Mouse (Mus musculus): ENCODE measurements around the gene 1700066M21Rik. TPM values are rescaled to one million over a fixed set of nuclear protein-coding genes. Genes with fewer than 3 reads are reported as not detected.

1700066M21Rik gene
- polyA plus RNA-seq, 1 experiment: 15.3 TPM

DNA sequence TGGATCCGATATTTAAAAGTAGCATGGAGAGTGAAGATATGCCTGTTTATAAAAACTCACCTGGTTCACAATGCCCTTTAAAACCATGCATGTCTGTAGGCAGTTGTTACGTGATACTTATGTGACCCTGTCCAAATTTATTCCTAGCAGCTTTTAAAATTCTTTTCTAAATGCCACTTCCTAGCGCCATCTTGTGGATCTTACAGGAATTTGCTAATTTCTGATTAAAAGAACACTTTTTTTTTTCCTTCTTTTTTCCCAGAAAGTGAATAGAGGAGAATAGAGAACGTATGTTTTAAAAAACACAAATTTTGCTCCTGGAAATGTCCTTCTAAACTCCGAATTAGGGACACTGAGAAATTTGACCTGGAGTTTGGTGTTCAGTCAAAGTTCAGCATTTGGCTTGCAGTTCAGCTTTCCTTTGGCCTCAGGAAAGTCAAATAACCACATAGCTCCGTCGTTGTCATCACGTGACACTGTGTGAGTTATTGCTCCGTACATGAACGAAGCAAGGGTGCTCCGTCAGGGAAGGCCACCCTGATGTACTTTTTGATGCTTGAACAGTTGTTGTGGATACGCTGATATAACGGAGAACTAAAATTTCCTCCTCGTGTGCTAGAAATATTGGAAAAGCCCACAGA lies 38.1 kb upstream of the 1700066M21Rik start:
- WGBS: 49% methylated on average over 14 of the region's 14 CpGs

DNA sequence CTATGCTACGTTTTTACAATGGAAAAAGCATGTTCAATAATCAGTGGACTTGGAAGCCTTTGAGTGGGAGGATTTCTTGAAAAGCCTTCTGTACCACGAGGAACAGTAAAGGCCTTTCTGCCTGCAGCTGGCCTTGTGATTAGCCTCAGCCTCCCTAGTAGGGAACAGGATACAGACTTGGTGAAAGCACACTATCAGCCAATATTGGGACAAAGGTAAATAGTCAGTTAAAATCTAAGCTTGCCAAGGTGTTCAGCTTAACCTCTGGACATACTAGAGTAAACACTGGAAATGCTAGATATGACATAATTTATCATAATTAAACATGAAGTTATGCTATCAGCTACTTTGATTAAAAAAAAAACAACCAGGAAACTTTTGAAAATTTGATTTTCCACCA lies 36.2 kb upstream of the 1700066M21Rik start:
- Histone ChIP-seq H3K4me1 (ENCODE audit: control insufficient read depth, insufficient read depth, low read length) (no peaks in the 10 kb centered on the region), H3K27ac (ENCODE audit: insufficient read depth, low read length) (no peak overlapping the region), H3K27me3 (ENCODE audit: control insufficient read depth, insufficient read depth, low read length) (no peaks in the 10 kb centered on the region), H3K4me3 (replicated peaks; ENCODE audit: insufficient read depth, low read depth, low read length) (no peak overlapping the region)
- 51% methylated on average over 2 of the region's 2 CpGs for WGBS
- TF ChIP-seq CTCF (IDR thresholded peaks at IDR 0.05; ENCODE audit: borderline replicate concordance, insufficient read depth, low read depth, low read length) (no peak), POLR2A (IDR thresholded peaks at IDR 0.05; ENCODE audit: borderline replicate concordance, insufficient read depth, low read length) (no peak)
- DNase-seq: no peak

More for the DNA sequence above, 38.1 kb upstream of the 1700066M21Rik start:
- DNase-seq: no peak
- TF ChIP-seq POLR2A (IDR thresholded peaks at IDR 0.05; ENCODE audit: borderline replicate concordance, insufficient read depth, low read length) (no peak), CTCF (IDR thresholded peaks at IDR 0.05; ENCODE audit: borderline replicate concordance, insufficient read depth, low read depth, low read length) (no peak)
- H3K27ac ChIP-seq (ENCODE audit: insufficient read depth, low read length): no peak overlapping the region
- no peak overlapping the region for H3K4me3 ChIP-seq (replicated peaks; ENCODE audit: insufficient read depth, low read depth, low read length)
- H3K4me1 ChIP-seq (ENCODE audit: control insufficient read depth, insufficient read depth, low read length): no peaks in the 10 kb centered on the region
- H3K27me3 ChIP-seq (ENCODE audit: control insufficient read depth, insufficient read depth, low read length): no peaks in the 10 kb centered on the region

DNA sequence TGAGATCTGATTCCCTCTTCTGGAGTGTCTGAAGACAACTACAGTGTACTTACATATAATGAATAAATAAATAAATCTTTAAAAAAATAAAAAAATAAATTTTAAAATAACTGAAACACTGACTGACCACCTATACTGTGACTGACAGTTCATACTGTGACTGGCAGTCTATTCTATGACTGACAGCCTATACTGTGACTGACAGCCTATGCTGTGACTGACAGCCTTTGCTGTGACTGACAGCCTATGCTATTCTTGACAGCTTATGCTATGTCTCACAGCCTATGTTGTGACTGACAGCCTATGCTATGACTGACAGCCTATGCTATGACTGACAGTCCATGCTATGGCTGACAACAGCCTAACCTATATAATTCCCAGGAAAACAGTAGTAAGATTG lies 29.9 kb upstream of the 1700066M21Rik start:
- Histone ChIP-seq H3K4me1 (ENCODE audit: control insufficient read depth, insufficient read depth, low read length) (no peaks in the 10 kb centered on the region), H3K27me3 (ENCODE audit: control insufficient read depth, insufficient read depth, low read length) (no peaks in the 10 kb centered on the region), H3K4me3 (replicated peaks; ENCODE audit: insufficient read depth, low read depth, low read length) (no peak overlapping the region), H3K27ac (ENCODE audit: insufficient read depth, low read length) (no peak overlapping the region)
- DNase-seq: no peak
- TF ChIP-seq CTCF (IDR thresholded peaks at IDR 0.05; ENCODE audit: borderline replicate concordance, insufficient read depth, low read depth, low read length) (no peak), POLR2A (IDR thresholded peaks at IDR 0.05; ENCODE audit: borderline replicate concordance, insufficient read depth, low read length) (no peak)

DNA sequence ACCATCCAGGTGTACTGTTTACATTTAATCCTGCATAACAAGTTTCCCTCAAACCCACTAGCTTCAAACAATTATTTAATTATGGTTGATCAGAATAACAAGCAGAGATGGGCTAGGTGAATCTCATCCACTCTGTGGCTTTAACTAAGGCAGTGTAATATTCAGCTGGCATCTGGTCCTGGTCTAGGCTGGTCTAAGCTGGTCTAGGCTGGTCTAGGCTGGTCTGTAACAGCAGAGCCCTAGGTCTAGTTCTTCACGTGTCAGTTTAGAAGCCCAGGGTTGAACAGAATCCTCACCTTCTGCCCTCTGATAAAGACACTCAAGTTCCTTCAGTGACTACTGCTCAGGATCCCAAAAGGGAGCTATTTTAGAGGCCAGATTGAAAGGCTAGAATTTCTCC lies 25.5 kb upstream of the 1700066M21Rik start:
- TF ChIP-seq CTCF (IDR thresholded peaks at IDR 0.05; ENCODE audit: borderline replicate concordance, insufficient read depth, low read depth, low read length): no peak
- TF ChIP-seq POLR2A (IDR thresholded peaks at IDR 0.05; ENCODE audit: borderline replicate concordance, insufficient read depth, low read length): no peak
- Histone ChIP-seq H3K27ac (ENCODE audit: insufficient read depth, low read length) (no peak overlapping the region), H3K4me3 (replicated peaks; ENCODE audit: insufficient read depth, low read depth, low read length) (no peak overlapping the region), H3K4me1 (ENCODE audit: control insufficient read depth, insufficient read depth, low read length) (no peaks in the 10 kb centered on the region), H3K27me3 (ENCODE audit: control insufficient read depth, insufficient read depth, low read length) (no peaks in the 10 kb centered on the region)
- DNase-seq: no peak
- 74% methylated on average over 1 of the region's 1 CpGs for WGBS

DNA sequence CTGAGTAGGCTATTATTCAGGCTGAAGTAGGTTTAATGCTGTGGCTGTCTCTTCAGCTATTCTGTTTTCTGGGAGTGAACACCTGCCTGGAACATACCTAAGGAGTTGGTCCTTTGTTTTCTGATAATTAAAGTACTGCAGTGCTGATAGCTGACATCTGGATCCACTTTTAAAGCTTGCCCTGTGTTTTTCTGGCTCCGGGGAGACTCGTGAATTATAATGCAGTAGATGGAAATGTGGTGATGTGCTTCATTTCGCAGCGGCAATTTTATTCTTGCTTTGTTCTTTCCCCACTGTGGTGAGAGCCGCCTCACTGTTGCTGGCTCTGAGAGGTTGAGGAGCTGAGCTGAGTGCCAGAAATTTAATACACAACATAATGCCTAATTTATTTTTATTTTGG lies 18.9 kb upstream of the 1700066M21Rik start:
- TF ChIP-seq POLR2A (IDR thresholded peaks at IDR 0.05; ENCODE audit: borderline replicate concordance, insufficient read depth, low read length) (no peak), CTCF (IDR thresholded peaks at IDR 0.05; ENCODE audit: borderline replicate concordance, insufficient read depth, low read depth, low read length) (no peak)
- Histone ChIP-seq H3K27me3 (ENCODE audit: control insufficient read depth, insufficient read depth, low read length) (no peaks in the 10 kb centered on the region), H3K27ac (ENCODE audit: insufficient read depth, low read length) (no peak overlapping the region), H3K4me1 (ENCODE audit: control insufficient read depth, insufficient read depth, low read length) (no peaks in the 10 kb centered on the region), H3K4me3 (replicated peaks; ENCODE audit: insufficient read depth, low read depth, low read length) (no peak overlapping the region)
- 83% methylated on average over 5 of the region's 5 CpGs for WGBS
- no peak for DNase-seq

DNA sequence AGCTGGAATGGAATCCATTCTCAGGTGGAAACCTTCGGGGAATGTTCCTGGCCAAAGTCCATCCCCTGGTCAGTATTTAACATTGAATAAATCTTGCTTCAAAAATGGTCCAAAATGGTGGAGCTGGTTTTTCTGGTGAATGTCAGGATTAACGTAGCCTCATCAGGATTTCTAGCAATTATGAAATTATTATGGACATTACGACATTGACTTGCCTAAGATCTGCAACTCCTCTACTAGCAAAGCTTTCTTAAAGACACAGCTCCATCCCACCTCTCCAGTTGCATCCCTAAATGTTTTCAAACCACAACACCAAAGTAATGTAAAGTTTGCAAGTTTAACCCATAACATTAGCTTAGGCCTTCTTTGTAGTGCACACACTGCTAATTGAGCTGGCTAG lies 10.0 kb upstream of the 1700066M21Rik start:
- Histone ChIP-seq H3K27ac (ENCODE audit: insufficient read depth, low read length) (no peak overlapping the region), H3K4me1 (ENCODE audit: control insufficient read depth, insufficient read depth, low read length) (no peaks in the 10 kb centered on the region), H3K4me3 (replicated peaks; ENCODE audit: insufficient read depth, low read depth, low read length) (no peak overlapping the region), H3K27me3 (ENCODE audit: control insufficient read depth, insufficient read depth, low read length) (no peaks in the 10 kb centered on the region)
- no peak for DNase-seq
- WGBS: 90% methylated on average over 3 of the region's 3 CpGs
- no peak for TF ChIP-seq POLR2A (IDR thresholded peaks at IDR 0.05; ENCODE audit: borderline replicate concordance, insufficient read depth, low read length)
- no peak for TF ChIP-seq CTCF (IDR thresholded peaks at IDR 0.05; ENCODE audit: borderline replicate concordance, insufficient read depth, low read depth, low read length)

DNA sequence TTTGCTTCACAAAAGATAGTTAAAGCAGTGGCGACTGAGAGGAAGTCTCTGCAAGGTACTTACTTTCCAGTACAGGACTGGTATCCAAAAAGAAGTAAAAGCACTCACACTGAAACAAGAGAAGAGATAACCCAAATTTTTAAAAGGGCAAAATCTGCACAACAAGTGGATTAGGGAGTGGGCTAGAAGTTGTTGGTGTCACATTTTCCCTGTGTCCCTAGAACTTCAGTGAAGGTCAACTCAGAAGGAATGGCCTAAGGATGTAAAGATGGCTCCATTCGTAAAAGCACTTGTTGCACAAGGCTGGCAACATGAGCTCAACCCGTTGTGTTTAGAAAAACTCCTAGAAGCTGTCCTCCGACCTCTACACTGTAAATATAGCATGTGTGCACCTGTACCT lies 8.3 kb upstream of the 1700066M21Rik start:
- no peak overlapping the region for H3K4me3 ChIP-seq (replicated peaks; ENCODE audit: insufficient read depth, low read depth, low read length)
- WGBS: 86% methylated on average over 4 of the region's 4 CpGs

DNA sequence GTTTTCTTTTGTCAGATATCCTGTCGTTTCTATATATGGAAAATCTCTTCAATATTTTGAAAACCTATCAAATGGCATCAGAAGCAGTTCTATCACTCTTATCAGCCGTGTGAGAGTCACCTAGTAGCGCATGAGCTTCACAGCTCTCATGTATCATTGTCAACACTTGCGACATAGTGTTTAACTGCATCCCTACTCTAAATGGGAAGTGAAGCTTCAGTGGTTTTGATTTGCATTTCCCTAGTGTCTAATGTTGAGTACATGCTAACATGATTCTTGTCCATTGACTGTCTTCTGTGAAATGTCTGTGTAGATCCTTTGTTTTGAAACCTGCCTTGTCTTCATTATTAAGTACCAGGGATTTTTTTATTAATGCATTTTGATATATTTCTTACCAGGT lies 7.0 kb upstream of the 1700066M21Rik start:
- Histone ChIP-seq H3K27ac (ENCODE audit: insufficient read depth, low read length) (no peak overlapping the region), H3K4me3 (replicated peaks; ENCODE audit: insufficient read depth, low read depth, low read length) (no peak overlapping the region), H3K4me1 (ENCODE audit: control insufficient read depth, insufficient read depth, low read length) (no peaks in the 10 kb centered on the region), H3K27me3 (ENCODE audit: control insufficient read depth, insufficient read depth, low read length) (no peaks in the 10 kb centered on the region)
- TF ChIP-seq CTCF (IDR thresholded peaks at IDR 0.05; ENCODE audit: borderline replicate concordance, insufficient read depth, low read depth, low read length): no peak
- TF ChIP-seq POLR2A (IDR thresholded peaks at IDR 0.05; ENCODE audit: borderline replicate concordance, insufficient read depth, low read length): no peak
- no peak for DNase-seq
- 88% methylated on average over 4 of the region's 4 CpGs for WGBS

More for the DNA sequence above, 8.3 kb upstream of the 1700066M21Rik start:
- no peaks in the 10 kb centered on the region for H3K27me3 ChIP-seq (ENCODE audit: control insufficient read depth, insufficient read depth, low read length)
- TF ChIP-seq CTCF (IDR thresholded peaks at IDR 0.05; ENCODE audit: borderline replicate concordance, insufficient read depth, low read depth, low read length) (no peak), POLR2A (IDR thresholded peaks at IDR 0.05; ENCODE audit: borderline replicate concordance, insufficient read depth, low read length) (no peak)
- no peak overlapping the region for H3K27ac ChIP-seq (ENCODE audit: insufficient read depth, low read length)
- H3K4me1 ChIP-seq (ENCODE audit: control insufficient read depth, insufficient read depth, low read length): no peaks in the 10 kb centered on the region
- DNase-seq: no peak

Measured in cerebellum, adult 2 months (tissue).